Mouse (Mus musculus): ENCODE results near the gene Isyna1.

Gene Isyna1

DNA sequence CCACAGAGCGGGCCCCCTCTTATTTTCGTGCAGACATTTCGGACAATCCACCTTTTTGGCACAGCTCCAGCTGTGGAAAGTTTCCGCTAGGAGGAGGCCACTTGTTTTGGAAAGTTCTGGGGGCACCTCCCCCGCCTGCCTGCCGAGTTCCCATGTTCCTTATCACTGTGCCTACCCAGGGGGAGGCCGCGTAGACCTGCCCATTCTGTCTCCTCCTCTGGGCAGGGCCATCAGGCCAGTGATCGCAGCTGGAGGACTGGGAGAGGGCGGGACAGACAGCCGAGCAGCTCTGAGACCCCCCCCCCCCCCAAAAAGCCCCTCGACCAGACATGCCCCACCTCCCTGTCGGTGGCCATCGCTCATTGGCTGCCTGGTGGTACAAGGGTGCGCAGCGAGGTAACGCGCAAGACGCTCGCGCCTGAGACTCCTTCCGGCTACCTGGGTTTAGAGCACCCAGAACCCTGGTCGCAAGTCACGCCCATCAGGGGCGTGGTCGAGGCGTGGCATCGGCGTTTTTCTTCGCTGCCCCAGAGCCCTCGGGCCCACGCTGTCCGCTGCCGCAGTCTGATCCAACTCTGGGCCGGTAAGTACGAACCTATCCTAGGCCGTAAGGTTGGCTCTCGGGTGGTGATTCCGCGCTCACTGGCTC is at the start of gene Isyna1:
Gene Isyna1, plus strand, starts transcription at position 413 of the 649 bp plus-strand sequence.
- DNase-seq = peak; percentile 94

DNA sequence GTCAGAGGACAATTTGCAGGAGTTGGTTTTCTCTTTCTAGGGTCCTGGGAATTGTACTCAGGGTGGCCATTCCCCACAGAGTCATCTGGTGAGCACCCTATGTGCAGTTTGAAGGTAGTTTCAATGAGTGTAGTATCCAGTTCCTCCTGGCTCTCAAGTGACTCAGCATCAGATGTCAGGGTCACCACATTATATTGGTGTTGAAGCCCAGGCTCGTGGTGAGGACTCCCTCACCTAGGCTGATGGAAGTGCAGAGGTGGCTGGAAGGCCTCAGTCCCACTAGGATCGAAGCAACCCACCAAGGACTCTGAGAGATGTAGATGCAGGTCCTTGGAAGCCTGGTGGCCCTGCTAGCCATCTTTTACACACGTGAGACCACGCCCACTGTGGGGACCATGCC is 47.8 kb upstream of the Isyna1 start:
- DNase-seq = no peak

DNA sequence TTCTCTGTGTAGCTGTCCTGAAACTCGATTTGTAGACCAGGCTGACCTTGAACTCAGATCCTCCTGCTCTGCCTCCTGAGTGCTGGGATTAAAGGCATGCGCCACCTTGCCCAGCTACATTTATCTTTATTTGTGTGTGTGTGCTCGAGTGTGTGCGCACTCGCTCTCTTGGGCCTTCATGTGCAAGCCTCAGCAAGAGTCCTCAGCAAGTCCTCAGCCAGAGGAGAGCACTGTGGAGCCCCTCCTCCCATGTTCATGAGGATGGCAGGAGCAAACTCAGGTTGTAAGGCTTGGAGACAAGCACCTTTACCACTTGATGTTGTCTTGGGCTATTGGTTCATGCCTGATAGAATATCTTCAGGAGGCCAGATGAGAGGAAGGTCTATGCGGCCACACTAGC is 46.4 kb upstream of the Isyna1 start:
- DNase-seq = peak; percentile 67

DNA sequence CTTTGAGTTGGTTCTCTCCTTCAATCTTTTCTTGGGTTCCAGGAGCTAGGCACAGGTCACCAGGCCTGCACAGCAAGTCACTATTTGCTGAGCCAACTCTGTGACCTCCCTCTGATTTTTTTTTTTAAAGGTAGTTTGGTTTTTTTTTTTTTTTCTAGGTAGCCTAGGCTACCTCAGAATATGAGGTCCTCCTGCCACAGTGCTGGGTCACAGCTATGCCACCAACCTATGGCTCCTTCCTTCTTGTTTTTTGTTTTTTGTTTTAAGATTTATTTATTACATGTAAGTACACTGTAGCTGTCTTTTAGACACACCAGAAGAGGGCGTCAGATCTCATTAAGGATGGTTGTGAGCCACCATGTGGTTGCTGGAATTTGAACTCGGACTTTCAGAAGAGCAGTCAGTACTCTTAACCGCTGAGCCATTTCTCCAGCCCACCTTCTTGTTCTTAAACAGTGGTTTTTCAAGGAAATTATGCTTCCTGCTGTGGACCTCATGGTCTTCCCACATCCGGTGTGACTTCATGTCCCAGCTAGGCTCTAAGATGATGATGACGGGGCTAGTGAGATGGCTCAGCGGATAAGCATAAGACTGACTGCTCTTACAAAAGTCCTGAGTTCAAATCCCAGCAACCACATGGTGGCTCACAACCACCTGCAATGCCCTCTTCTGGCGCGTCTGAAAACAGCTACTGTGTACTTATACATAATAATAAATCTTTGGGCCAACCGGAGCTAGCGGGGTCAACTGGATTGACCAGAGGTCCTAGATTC is 44.6 kb upstream of the Isyna1 start:
- DNase-seq = peak; percentile 60

DNA sequence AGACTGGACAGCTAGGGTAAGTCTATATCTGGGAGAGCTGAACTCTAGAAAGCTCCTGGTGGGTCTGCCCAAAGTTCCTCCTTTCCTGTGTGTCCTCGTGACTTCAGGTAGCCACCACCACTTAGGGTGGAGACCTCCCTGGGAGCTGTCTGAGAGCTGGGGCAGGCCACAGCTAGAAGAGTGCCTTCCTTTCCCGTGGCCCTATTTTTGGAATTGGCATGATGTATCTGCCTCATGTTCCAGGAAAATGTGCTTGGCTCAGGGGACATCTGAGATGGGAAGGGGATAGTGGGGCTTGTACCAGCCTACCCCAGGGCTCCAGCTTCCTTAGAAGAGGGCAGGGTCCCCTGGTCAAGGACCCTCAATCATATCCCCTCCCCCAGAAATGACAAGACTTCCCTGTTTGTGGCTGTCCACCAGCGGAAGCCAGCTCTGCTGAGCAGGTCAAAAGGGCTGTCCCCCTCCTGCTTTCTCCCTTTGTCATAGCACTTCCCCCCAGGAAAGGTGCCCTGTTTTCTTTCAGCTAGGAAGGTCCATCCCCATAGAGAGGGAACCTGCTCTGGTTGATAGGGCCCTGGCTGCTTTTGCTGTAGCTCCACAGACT is 42.5 kb upstream of the Isyna1 start:
- no peak for DNase-seq

DNA sequence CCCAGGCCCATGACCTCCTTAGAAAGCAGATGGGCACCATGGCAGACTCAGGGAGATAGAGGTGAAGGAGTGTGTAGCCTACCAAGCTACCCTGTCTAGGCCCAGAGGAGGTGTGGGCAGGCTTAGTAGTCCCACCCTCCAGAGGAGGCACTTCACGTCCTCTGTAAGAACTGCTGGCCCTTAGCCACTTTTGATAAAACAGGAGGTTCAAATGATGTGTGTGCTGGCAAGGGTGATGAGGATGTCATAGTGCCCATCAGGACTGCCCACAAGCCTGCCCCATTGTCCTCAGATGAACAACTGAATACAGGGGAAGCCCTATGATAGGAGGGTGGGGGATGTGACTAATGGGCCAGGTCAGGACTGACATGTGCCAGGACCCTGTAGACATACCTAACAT is 41.3 kb upstream of the Isyna1 start:
- peak; percentile 80 for DNase-seq

DNA sequence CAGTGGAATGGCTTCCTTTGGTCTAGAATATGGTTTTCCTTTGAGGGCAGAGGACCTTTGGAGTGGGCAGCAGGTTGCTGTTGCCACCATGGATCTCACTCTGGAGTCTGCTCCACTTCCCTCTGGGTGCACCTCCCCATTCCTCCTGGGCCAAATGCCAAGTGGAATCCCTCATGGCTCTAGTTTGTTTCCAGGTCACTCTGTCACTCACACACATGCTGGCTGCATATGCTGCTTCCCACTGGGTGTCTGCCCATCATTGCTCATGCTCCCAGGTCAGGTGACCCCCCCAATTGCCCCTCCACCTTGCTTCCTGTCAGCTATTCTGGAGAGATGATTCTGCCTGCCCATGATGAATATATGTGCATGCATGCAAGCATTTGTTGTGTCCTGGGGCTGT is 40.4 kb upstream of the Isyna1 start:
- DNase-seq = peak; percentile 69

DNA sequence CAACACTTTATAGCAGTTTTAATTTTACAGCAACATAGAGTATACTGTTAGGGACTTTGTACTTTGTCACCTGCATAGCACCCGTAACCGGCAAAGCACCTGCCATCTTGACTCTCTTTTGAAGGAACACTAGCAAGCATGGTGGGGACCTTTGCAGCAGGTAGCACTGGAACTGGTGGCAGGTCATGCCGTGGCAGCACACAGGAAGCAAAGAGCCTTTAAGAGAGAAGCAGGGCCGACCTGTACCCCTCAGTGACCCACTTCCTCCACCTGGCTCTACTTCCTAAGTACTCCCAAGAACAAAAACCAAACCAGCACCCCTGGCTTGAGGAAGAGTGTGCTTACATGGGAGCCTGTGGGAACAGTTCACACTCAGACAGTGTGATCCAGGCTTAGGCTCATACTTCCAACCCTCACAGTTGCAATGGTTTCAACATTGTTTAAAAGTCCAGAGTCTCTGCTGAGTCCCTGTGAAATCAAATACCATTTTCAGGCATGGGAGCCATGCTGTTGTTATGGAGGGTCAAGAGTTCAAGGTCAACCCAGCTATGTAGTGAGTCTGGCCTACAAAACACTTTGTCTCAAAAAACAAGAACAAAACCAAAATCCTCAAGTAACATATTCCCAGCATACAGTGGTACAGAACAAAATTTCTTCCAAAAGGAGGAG is 39.0 kb upstream of the Isyna1 start:
- no peak for DNase-seq

DNA sequence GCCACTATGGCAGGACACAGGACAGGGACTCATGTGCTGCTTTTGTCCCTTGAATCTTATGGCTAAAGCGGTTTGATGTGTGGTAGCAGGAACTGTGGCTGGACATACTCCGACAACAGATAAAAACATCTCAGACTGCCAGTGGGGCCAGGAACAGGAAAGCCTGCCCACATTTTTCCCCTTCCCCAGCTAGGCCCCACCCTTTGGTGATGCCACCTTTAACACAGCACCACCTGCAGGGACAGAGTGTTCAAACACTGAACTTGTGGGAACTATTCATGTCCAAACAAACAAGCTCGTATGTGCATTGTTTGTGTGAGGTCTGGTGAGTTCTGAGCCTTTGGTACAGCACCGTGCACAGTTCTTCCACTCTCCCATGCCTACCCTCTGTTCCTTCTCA is 35.8 kb upstream of the Isyna1 start:
- DNase-seq = peak; percentile 62

DNA sequence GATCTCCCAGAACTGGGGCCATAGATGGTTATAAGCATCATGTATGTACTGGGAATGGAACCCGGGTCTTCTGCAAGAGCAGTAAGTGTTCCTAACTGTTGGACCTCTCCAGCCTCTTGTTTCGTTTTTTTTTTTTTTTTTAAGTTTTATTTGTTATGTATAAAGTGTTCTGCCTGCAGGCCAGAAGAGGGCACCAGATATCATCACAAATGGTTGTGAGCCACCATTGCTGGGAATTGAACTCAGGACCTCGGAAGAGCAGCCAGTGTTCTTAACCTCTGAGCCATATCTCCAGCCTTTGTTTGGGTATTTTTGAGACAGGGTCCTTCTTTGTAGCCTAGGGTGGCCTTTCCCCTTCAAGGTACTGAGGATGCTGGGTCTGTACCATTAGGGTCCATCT is 35.2 kb upstream of the Isyna1 start:
- DNase-seq = no peak

DNA sequence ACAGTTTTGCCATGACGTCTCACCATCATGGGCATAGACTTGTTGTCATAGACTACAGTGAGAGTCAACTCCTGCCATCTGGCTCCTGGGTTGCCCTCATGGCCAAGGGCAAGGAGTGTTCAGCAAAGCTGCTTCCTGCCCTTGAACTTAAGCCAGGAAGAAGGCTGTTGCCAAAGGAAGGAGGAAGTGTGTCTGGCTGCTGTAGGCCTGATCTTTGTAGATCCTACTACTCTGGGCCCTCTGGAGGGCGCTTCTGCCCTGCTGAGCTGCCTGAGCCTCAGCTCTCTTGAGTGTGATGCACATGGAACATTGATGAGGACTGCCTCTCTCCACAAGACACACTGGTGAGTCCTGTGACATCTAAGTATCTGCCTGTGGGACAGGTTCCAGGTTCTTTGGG is 34.1 kb upstream of the Isyna1 start:
- peak; percentile 87 for DNase-seq

DNA sequence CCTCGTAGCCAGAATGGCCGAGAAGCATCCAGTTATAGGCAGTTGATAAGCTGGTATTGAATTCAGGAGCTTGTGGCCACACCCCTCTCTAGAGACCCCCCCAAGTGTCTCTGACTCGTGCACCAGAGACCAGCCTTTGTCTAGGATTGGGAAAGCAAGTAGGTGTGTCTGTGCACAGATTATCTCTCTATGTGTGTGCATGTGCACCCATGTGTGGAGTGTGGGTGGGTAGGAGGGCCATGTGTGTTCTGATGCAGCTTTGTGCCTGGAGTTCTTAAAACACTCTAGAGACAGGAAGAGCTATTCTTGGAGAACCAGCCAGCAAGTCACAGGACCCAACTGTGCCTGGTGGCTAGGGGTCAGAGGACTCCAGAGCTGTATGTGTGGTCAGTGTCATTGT is 33.6 kb upstream of the Isyna1 start:
- no peak for DNase-seq

DNA sequence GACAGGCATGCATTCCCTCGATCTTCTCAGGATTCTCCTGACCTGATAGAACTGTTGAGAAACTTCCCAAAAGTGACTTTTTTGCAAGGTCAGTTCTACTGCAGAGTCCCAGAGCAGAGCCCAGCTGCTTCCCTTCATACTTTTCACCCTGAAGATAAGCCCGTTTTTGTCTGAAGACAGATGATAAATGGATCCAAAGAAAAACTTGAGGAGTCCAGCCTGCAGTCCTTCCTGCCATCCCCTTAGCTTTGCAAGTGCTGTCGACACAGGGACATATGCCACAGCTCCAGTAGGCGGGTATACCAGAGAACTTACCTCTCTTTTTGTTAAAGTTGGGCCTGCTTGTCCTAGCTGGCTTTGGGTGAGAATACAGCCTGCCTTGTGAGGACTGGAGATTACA is 32.8 kb upstream of the Isyna1 start:
- DNase-seq = no peak

DNA sequence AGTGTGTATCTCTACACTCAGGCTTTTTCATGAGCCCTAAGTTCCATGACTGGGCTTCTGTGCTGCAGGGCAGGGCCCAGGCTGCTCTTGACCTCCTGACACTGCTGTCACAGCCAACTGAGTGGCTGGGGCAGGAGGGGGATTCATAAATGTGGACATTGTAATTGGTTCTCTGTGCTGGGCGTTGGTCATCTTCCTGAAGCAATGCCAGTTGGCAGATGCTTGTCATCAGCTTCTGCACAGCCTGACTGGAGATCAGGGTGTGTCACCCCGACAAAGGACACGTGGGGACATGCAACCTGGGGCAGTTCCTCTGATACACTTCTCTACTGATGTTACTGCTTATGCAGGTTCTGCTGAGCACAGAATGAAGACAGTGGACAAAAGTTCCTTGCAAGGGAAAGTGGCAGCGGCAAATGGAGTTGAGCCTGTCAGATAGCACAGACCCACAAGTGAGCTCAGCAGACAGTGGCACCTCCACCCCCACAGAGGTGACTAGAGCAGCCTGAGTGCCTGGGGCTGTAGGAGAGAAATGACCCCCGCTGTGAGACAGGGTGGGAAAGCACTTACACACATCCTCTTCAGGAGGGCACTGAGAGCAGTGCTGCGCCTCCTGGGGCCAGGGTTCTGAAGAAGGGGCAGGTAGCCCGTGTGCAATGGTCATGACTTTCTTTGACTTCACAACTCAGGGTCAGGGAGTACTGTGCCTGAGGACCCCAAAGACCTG is 32.2 kb upstream of the Isyna1 start:
- DNase-seq = peak; percentile 89

DNA sequence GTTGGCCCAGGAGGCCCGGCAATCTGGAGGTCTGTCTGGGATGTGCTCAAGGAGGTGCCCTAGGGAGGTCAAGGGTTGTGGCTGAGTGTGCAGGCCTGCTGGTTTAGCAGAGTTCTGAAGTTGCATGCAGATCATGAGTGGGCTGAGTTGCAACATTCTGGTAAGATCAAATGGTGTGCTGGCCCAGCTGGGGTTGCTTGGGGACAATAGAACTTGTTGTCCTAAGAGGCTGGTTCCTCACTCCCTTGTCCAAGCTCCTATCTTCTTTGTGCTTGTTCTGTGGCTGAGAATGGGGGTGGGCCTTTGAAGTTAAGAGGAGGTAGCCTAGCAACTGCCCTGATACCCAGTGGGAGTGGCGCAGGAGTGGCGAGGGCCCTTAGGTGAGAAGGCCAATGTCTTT is 31.4 kb upstream of the Isyna1 start:
- DNase-seq = peak; percentile 91

DNA sequence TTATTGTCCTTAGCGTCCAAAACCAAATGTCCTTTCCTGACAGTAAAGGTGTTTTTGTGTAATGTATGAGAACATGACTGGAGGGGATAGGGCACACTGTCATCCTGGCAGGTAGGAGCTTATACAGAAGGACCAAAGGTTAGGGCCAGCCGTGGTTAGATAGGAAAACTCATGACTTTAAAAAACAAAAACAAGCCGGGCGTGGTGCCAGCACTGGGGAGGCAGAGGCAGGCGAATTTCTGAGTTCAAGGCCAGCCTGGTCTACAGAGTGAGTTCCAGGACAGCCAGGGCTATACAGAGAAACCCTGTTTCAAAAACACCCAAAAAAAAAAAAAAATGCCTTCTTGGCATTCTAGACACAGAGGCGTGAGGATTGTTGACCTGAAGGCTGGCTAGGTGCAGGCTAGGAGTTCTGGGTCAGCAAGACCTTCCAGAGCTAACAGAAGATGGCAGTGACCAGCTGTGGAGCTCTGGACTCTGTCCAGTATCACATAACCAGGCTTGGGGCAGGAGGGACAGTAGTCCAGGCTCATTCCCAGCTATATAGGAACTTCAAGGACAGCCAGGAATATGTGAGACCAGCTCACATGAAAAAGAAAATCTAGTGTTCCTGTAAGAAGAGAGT is 30.3 kb upstream of the Isyna1 start:
- no peak for DNase-seq

DNA sequence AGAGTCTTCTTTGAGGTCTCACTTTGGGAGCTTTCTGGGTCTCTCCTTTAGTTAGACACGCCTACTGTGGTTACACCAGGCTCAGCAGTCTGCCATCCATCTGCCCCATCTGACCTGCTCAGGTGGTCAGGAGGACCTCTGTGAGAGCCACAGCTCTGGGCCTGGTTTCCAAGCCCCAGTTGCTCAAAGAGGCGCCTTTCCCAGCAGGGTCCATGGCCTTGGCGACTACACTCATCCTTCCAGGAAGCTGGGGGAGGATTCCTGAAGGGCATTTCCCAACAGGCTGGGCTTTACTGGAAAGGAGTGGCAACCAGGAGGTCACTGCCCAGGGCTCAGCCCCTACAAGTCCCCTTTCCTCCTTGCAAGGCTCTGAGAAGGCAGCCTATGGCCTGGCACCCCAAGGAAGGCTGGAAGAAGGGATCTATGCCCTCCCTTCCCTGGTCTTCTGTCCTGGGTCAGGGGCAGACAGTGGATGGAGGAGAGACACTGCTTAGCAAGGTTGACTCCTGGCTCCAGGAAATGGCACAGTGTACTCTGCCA is 29.4 kb upstream of the Isyna1 start:
- DNase-seq = no peak

DNA sequence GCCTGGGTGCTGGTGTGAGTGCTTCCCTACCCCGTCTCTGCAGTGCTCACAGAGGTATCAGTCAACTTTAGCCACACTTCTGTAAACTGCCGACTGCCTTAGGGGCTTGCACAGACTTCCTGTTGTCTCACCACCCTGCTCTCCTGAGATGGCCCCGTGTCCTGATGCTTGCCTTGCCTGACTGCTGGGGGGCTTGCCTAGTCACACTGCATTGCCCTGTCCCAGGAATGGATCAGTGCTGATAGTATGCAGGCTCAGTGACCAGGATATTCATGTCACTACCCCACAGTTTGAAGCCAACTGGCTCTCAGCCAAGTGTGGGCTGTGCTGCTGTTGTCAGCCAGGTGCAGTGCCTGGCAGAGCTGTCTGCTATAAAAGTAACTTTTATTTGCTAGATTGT is 28.6 kb upstream of the Isyna1 start:
- peak; percentile 46 for DNase-seq

DNA sequence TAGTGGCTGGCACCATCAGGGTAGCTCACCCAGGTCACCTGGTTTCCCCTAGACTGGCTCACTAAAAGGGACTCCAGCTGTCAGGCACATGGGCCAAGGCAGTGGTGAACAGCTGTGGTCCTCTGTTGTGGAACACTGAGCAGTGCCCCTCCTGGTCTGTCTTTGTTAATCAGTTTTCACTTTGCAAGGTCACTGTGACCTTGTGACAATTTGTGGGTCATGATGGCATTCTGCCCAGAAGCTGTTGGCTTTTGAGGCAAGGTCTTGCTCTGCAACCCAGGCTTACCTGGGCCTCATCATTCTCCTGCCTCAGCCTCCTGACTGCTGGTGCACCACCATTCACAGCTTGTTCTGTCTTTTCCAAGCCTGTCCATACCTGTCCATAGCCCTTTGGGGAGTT is 23.8 kb upstream of the Isyna1 start:
- no peak for DNase-seq

DNA sequence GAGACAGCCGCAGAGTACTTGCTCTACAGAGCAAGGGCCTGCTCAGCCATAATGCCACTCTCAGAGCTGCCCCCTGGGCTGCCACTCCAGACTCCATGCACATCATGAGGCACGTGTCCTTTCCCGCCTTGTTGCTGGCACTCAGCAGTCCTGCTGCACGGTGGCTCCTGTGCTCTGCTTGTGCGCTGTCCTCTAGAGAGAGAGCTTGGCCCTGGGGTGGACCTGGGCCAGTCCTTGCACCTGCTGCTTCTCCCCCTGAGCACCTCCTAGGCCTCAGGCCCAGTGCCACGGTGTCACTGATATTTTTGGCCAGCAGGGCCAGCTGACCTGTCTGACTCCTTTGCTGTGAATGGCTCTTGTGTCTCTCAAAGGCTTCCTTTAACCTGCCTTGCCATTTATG is 23.2 kb upstream of the Isyna1 start:
- peak; percentile 54 for DNase-seq

DNA sequence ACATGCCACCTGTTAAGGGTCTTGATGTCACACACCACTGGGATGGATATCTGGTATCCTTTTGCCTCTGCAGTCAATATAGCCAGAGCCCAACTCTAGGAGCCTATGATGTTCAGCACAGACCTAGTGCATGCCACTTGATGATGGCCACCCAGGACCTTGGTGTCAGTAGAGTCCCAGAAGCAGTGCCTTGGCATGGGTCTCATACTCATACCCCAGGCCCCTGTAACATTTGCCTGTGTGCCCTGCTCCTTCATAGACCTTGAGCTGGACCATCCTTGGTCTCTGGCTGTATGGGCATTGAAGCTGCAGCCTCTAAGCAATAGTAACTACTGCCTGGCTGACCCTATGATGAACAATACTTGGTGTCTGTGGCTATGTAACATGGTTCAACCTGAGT is 19.9 kb upstream of the Isyna1 start:
- DNase-seq = no peak

DNA sequence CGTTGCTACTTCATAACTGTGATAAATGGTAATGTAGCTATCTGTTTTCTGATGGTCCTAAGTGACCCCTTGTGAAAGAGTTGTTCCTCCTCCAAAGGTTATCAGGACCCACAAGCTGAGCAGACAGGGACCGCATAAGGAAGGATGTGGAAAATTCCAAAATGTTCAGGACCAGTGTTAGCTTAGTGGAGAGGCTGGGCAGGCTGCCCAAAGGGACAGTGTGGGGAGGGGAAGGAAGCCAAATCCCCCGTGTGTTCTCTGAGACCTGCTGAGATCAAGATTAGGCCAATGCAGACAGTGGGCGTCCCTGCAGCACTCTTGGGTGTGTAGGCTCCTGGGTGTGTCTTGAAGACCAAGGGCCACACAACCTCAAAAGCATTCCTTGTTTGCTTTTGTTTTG is 19.3 kb upstream of the Isyna1 start:
- DNase-seq = peak; percentile 74

Measured in lung, postnatal 36 days (tissue).